Mouse (Mus musculus): ENCODE data around the gene Rrp7a. TPM values are rescaled to one million over a fixed set of nuclear protein-coding genes. Genes with fewer than 3 reads are reported as not detected.

Rrp7a gene
- polyA plus RNA-seq, 1 experiment from 2014 or later, result 79.7 TPM

DNA sequence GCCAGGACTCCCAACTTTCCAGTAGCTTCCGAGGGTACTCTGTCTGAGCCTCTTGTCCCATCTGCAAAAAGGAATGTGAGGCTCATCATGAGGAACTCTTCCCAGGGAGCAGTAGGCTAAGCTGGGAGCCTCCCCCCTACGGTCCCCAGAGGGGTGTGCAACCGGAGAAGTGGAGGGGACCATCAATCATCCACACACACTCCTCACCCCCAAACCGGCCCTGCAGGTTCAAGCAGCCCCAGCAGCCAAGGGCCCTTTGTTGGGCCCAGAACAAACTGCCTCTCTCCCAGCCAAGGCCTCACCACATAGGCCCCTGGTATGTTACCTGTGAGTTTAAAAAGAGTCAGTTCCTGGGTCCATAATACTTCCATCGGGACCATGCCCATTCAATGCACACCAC is 44.5 kb upstream of the Rrp7a start:
- Histone ChIP-seq H3K27ac (ENCODE audit: low read depth, low read length) (no peak overlapping the region), H3K9me3 (ENCODE audit: control insufficient read depth, low read length) (no peaks in the 10 kb centered on the region), H3K4me3 (ENCODE audit: low read depth, low read length) (no peak overlapping the region), H3K36me3 (ENCODE audit: control insufficient read depth, insufficient read depth, low read length) (no peaks in the 10 kb centered on the region), H3K4me2 (ENCODE audit: low read depth, low read length, severe bottlenecking) (no peak overlapping the region), H3K4me1 (replicated peaks; ENCODE audit: control insufficient read depth, insufficient read depth, low read length) (peaks cover 2% of the 10 kb centered on the region; the same call in 1 of the 2 replicates), H3K9ac (ENCODE audit: low read length) (no peak overlapping the region), H3K27me3 (ENCODE audit: control insufficient read depth, insufficient read depth, low read length) (no peaks in the 10 kb centered on the region)
- DNase-seq (ENCODE audit: low spot score) (no peak), ATAC-seq (replicated peaks; ENCODE audit: low FRiP score) (no peak)
- 79% methylated on average over 5 of the region's 5 CpGs for WGBS

- no peaks in the 10 kb centered on the region for H3K27me3 ChIP-seq (ENCODE audit: control insufficient read depth, insufficient read depth, low read length)
- ATAC-seq (replicated peaks; ENCODE audit: low FRiP score), result no peak
Measured at GRCm38 (mm10) chr15:83166642-83167041, 44.0 kb upstream of the Rrp7a start.

GRCm38 (mm10) chr15:83165526-83166315 is 43.1 kb upstream of the Rrp7a start:
- Histone ChIP-seq H3K4me1 (replicated peaks; ENCODE audit: control insufficient read depth, insufficient read depth, low read length) (no peaks in the 10 kb centered on the region), H3K27me3 (ENCODE audit: control insufficient read depth, insufficient read depth, low read length) (no peaks in the 10 kb centered on the region), H3K27ac (ENCODE audit: low read depth, low read length) (no peak overlapping the region), H3K36me3 (ENCODE audit: control insufficient read depth, insufficient read depth, low read length) (no peaks in the 10 kb centered on the region), H3K4me2 (ENCODE audit: low read depth, low read length, severe bottlenecking) (no peak overlapping the region), H3K4me3 (ENCODE audit: low read depth, low read length) (no peak overlapping the region), H3K9me3 (ENCODE audit: control insufficient read depth, low read length) (no peaks in the 10 kb centered on the region), H3K9ac (ENCODE audit: low read length) (no peak overlapping the region)
- no peak for DNase-seq (ENCODE audit: low spot score)
- WGBS, result 90% methylated on average over 13 of the region's 13 CpGs
- ATAC-seq (replicated peaks; ENCODE audit: low FRiP score), result no peak

More at GRCm38 (mm10) chr15:83166642-83167041, 44.0 kb upstream of the Rrp7a start:
- peaks cover 2% of the 10 kb centered on the region; the same call in 1 of the 2 replicates for H3K4me1 ChIP-seq (replicated peaks; ENCODE audit: control insufficient read depth, insufficient read depth, low read length)
- H3K4me3 ChIP-seq (ENCODE audit: low read depth, low read length), result no peak overlapping the region
- WGBS, result 87% methylated on average over 3 of the region's 3 CpGs
- no peak overlapping the region for H3K4me2 ChIP-seq (ENCODE audit: low read depth, low read length, severe bottlenecking)
- no peak for DNase-seq (ENCODE audit: low spot score)
- no peaks in the 10 kb centered on the region for H3K36me3 ChIP-seq (ENCODE audit: control insufficient read depth, insufficient read depth, low read length)
- H3K9ac ChIP-seq (ENCODE audit: low read length), result no peak overlapping the region
- no peaks in the 10 kb centered on the region for H3K9me3 ChIP-seq (ENCODE audit: control insufficient read depth, low read length)
- H3K27ac ChIP-seq (ENCODE audit: low read depth, low read length), result no peak overlapping the region

GRCm38 (mm10) chr15:83164971-83165471 is 42.4 kb upstream of the Rrp7a start:
- H3K4me3 ChIP-seq (ENCODE audit: low read depth, low read length), result no peak overlapping the region
- ATAC-seq (replicated peaks; ENCODE audit: low FRiP score) (no peak), DNase-seq (ENCODE audit: low spot score) (no peak)
- H3K4me2 ChIP-seq (ENCODE audit: low read depth, low read length, severe bottlenecking), result no peak overlapping the region
- H3K9me3 ChIP-seq (ENCODE audit: control insufficient read depth, low read length), result no peaks in the 10 kb centered on the region
- no peak overlapping the region for H3K27ac ChIP-seq (ENCODE audit: low read depth, low read length)
- no peak overlapping the region for H3K9ac ChIP-seq (ENCODE audit: low read length)
- 80% methylated on average over 5 of the region's 5 CpGs for WGBS
- no peaks in the 10 kb centered on the region for H3K27me3 ChIP-seq (ENCODE audit: control insufficient read depth, insufficient read depth, low read length)
- no peaks in the 10 kb centered on the region for H3K36me3 ChIP-seq (ENCODE audit: control insufficient read depth, insufficient read depth, low read length)
- H3K4me1 ChIP-seq (replicated peaks; ENCODE audit: control insufficient read depth, insufficient read depth, low read length), result no peaks in the 10 kb centered on the region

DNA sequence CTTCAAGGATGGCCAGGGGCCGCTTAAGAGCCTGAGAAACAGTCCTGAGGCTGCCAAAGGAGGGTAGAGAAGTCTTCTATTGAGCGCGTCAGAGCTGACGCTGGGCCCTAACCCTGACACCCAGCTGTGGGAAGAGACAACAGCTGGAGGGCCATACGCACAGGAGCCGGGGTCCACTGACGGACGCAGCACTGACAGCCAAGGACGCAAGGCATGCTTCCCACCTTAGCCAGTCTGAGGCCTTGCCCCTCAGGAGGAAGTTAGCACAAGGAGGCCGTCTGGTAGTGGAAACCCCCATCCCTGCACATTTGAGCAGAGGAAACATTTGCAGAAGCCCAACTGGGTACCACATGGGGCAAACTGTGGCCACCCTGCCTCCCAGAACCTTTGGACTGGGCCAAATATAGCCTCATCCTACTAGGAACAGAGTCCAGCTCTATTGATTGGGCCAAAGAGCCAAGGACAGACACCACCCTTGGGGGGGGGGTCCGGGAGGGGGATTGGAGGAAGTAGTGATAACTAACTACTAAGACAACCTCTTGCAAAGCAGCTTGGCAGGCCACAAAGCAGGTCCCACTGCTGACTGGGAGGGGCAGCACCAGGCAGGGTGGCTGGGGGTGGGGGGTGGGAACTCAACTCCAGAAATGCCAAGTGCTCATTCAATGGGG is 40.4 kb upstream of the Rrp7a start:
- H3K9ac ChIP-seq (ENCODE audit: low read length), result no peak overlapping the region
- no peak overlapping the region for H3K4me3 ChIP-seq (ENCODE audit: low read depth, low read length)
- H3K27ac ChIP-seq (ENCODE audit: low read depth, low read length), result no peak overlapping the region
- DNase-seq (ENCODE audit: low spot score) (no peak), ATAC-seq (replicated peaks; ENCODE audit: low FRiP score) (no peak)
- no peaks in the 10 kb centered on the region for H3K4me1 ChIP-seq (replicated peaks; ENCODE audit: control insufficient read depth, insufficient read depth, low read length)
- no peaks in the 10 kb centered on the region; the same call in 1 of the 2 replicates for H3K36me3 ChIP-seq (ENCODE audit: control insufficient read depth, insufficient read depth, low read length)
- 88% methylated on average over 11 of the region's 11 CpGs for WGBS
- H3K27me3 ChIP-seq (ENCODE audit: control insufficient read depth, insufficient read depth, low read length), result no peaks in the 10 kb centered on the region
- no peaks in the 10 kb centered on the region for H3K9me3 ChIP-seq (ENCODE audit: control insufficient read depth, low read length)
- no peak overlapping the region for H3K4me2 ChIP-seq (ENCODE audit: low read depth, low read length, severe bottlenecking)

GRCm38 (mm10) chr15:83162001-83162400 is 39.4 kb upstream of the Rrp7a start:
- Histone ChIP-seq H3K27ac (ENCODE audit: low read depth, low read length) (no peak overlapping the region), H3K36me3 (ENCODE audit: control insufficient read depth, insufficient read depth, low read length) (no peaks in the 10 kb centered on the region; the same call in 1 of the 2 replicates), H3K9me3 (ENCODE audit: control insufficient read depth, low read length) (no peaks in the 10 kb centered on the region), H3K4me3 (ENCODE audit: low read depth, low read length) (no peak overlapping the region), H3K4me2 (ENCODE audit: low read depth, low read length, severe bottlenecking) (no peak overlapping the region), H3K9ac (ENCODE audit: low read length) (no peak overlapping the region), H3K4me1 (replicated peaks; ENCODE audit: control insufficient read depth, insufficient read depth, low read length) (no peaks in the 10 kb centered on the region), H3K27me3 (ENCODE audit: control insufficient read depth, insufficient read depth, low read length) (no peaks in the 10 kb centered on the region)
- DNase-seq (ENCODE audit: low spot score) (no peak), ATAC-seq (replicated peaks; ENCODE audit: low FRiP score) (no peak)
- 94% methylated on average over 4 of the region's 4 CpGs for WGBS

DNA sequence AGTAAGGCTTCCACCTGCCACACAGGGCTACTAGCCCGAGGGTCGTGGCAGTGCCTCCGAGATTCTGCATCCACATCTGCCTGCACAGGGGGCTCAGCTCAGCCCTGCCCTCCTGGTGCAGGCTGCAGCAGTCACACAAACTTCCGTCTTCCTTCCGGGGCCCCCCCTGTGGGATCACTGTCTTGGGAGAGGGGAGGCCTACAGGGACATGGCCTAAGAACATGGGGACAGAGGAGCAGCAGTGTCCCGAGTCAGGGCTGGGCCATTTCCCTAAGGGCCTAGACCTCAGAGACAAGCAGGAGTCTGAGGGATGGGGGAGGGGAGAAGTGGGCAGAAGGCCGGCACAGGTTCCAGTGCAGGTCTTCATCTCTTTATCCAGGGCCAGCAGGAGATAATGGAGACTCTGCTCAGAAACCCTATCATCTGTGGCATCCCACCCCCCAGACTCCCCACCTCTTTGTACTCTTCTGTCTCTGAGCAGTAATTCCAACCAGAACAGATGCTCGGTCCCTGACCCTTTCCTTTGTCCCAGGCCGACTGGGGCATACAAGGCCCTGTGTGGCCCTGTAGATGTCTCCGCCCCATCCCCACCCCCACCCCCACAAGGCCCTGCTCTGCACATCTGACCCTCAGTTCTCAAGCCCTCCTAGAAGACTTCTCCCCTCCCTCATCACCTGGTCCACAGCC is 38.6 kb upstream of the Rrp7a start:
- no peaks in the 10 kb centered on the region for H3K4me1 ChIP-seq (replicated peaks; ENCODE audit: control insufficient read depth, insufficient read depth, low read length)
- no peak overlapping the region for H3K4me2 ChIP-seq (ENCODE audit: low read depth, low read length, severe bottlenecking)
- no peaks in the 10 kb centered on the region for H3K27me3 ChIP-seq (ENCODE audit: control insufficient read depth, insufficient read depth, low read length)
- no peak overlapping the region for H3K9ac ChIP-seq (ENCODE audit: low read length)
- ATAC-seq (replicated peaks; ENCODE audit: low FRiP score) (no peak), DNase-seq (ENCODE audit: low spot score) (no peak)
- no peak overlapping the region for H3K27ac ChIP-seq (ENCODE audit: low read depth, low read length)
- no peaks in the 10 kb centered on the region; the same call in 1 of the 2 replicates for H3K36me3 ChIP-seq (ENCODE audit: control insufficient read depth, insufficient read depth, low read length)
- no peak overlapping the region for H3K4me3 ChIP-seq (ENCODE audit: low read depth, low read length)
- 35% methylated on average over 10 of the region's 10 CpGs for WGBS
- no peaks in the 10 kb centered on the region for H3K9me3 ChIP-seq (ENCODE audit: control insufficient read depth, low read length)

- ATAC-seq (replicated peaks; ENCODE audit: low FRiP score), result no peak
- no peak overlapping the region for H3K4me3 ChIP-seq (ENCODE audit: low read depth, low read length)
- no peaks in the 10 kb centered on the region for H3K4me1 ChIP-seq (replicated peaks; ENCODE audit: control insufficient read depth, insufficient read depth, low read length)
Measured at GRCm38 (mm10) chr15:83160561-83160960, 38.0 kb upstream of the Rrp7a start.

More at GRCm38 (mm10) chr15:83160561-83160960, 38.0 kb upstream of the Rrp7a start:
- Histone ChIP-seq H3K4me2 (ENCODE audit: low read depth, low read length, severe bottlenecking) (no peak overlapping the region), H3K27ac (ENCODE audit: low read depth, low read length) (no peak overlapping the region), H3K36me3 (ENCODE audit: control insufficient read depth, insufficient read depth, low read length) (no peaks in the 10 kb centered on the region; the same call in 1 of the 2 replicates), H3K27me3 (ENCODE audit: control insufficient read depth, insufficient read depth, low read length) (no peaks in the 10 kb centered on the region), H3K9ac (ENCODE audit: low read length) (no peak overlapping the region), H3K9me3 (ENCODE audit: control insufficient read depth, low read length) (no peaks in the 10 kb centered on the region)
- WGBS, result 87% methylated on average over 4 of the region's 4 CpGs
- no peak for DNase-seq (ENCODE audit: low spot score)
